Mouse (Mus musculus): Measurements from ENCODE around the gene Wbp1.
A peak's percentile ranks its signal among the peaks of the same experiment; 100 is the strongest.

The Wbp1 gene

DNA sequence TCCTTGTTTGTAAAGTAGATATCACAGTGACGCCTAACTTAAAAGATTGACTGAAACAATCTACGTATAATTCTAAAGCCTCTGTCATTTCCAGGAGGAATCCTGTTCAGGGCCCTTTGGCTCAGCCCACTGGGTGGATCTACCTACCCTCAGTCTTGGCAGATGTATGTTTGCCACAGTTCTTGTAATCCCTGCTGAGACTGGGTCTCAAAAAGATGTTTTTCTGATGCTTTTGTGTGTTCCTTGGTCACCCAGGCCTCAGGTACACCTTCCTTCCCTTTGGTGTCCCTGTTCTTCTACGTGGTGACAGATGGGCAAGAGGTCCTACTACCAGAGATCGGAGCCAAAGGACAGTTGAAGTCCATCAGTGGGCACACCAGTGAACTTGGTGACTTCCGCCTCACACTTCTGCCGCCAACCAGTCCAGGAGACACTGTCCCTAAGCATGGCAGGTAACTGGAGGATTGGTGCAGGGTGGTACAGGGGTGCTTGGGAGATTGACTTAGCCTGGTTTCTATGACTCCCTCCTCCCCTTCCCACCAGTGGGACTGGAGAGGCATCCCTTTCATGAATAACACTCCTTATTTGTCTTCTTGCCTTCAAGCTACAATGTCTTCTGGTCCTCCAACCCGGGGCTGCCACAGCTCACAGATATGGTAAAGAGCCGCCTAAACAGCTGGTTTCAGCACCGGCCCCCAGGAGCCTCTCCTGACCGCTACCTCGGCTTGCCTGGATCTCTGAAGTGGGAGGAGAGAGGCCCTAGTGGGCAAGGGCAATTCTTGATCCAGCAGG, 4.8 kb downstream of the Wbp1 start:
- DNase-seq (ENCODE audit: low spot score), result no peak

DNA sequence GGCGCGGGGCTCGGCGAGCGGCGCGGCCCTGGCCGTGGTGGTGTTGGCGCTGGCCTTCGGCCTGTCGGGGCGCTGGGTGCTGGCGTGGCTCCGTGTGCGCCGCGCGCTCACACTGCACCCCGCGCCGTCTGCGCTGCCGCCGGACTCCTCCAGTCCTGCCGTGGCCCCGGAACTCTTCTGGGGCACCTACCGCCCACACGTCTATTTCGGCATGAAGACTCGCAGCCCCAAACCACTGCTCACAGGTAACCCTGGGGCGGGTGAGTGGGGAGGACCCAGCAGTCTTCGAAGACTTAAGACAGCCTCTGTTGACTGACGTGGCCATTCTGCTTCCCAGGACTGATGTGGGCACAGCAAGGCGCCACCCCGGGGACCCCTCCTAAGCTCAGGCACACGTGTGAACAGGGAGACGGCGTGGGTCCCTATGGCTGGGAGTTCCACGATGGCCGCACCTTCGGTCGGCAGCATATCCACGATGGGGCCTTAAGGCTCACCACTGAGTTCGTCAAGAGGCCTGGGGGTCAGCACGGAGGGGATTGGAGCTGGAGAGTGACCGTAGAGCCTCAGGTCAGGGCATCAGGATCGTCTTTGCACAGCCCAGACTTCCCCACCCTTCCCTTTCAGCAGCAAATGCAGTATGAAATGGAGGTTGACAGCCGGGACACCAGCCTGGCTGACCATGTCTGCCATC, 5.5 kb downstream of the Wbp1 start:
- DNase-seq (ENCODE audit: low spot score), result no peak

DNA sequence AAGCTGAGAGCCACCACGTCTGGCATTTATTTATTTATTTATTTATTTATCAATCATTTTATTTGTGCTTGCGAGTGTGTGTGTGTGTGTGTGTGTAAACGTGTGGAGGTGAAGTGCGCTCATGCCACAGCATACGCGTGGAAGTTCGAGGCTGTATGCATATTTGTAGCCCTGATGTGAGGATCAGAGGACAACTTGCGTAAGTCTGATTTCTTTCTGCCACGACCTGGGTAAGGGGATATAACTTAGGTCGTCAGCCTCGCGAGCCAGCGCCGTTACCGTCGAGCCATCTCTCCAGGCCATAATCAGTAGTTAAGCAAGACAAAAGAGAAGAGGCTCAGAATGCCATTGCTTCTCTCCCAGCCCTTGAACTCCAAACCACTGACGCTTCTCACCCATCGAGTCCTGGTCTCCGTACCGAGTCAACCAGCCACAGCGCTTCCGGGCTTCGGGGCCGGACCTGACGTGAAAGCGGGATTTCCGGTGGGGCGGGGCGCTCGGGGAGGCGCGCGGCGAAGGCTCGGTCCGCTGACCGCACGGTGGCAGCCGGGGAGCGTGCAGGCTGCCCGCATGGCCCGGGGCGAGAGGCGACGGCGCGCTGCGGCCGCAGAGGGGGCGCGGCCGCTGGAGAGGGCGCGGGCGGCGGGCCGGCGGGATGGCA, 6.2 kb downstream of the Wbp1 start, which contains the start of gene Mogs:
Gene Mogs, plus strand, starts transcription at position 486 of the 661 bp plus-strand sequence.
- DNase-seq (ENCODE audit: low spot score), result peak; percentile 94

DNA sequence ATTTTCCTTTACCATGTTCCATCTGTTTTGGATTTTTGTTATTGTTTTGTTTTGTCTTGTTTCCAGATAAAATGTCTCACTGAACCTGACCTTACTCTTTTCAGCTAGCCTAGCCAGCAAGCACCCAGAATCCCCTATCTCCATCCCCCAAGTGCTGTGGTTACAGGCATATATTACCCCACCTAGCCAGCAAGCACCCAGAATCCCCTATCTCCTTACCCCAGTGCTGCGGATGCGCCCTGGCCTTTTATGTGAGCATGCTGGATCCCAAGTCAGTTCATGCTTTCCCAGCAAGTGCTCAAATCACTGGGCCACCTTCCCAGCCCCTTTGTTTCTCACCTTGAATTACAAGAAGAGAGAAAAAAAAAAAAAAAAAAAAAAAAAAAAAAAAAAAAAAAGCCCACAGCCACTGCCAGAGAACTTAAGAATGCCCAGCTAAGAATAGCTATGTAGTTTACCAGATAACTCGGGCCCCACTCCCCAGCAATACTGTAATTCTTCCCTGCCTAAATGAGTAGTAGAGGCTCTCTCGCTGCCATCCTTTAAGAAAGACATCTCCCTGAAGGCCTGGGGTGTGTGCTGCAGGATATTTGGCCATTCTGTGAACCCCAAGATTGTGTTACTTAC, 9.7 kb downstream of the Wbp1 start:
- DNase-seq (ENCODE audit: low spot score), result no peak

DNA sequence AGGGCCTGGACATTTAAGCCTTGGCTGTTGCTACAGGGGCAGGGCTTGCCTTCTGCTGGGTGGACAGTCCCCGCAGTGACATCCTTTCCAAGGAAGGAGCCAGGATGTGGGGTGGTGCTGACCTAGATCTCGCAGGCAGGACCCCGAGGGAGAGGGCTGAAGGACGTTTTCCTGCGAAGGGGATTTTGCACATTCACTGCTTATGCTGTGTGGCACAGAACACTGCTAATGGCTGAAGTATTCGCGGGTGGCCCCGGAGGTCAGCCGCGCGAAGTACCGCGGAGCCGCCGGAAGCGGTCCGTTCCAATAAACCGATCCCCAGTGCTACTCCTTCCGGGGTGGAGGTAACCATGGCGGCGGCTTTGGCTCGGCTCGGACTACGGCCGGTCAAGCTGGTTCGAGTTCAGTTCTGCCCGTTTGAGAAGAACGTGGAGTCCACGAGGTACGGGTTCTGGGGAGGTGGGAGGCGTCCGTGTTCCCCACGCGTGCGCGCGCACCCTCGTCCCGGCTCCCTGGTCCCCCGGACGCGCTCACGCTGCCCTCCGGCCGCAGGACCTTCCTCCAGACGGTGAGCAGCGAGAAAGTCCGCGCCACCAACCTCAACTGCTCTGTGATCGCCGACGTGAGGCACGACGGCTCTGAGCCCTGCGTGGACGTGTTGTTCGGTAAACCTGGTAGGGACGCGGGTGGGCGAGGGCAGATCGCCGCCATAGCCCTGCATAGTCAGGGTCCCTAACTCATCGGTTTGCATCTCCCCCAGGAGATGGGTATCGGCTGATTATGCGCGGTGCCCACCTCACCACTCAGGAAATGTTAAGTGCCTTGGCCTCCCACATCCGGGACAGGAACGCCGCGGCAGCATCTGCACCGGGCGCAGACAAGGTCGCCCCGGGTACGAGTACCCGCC, 12.3 kb downstream of the Wbp1 start, which contains the start of gene Mrpl53:
Gene Mrpl53, plus strand, starts transcription at position 279 of the 907 bp plus-strand sequence.
- DNase-seq (ENCODE audit: low spot score), result peak; percentile 83

DNA sequence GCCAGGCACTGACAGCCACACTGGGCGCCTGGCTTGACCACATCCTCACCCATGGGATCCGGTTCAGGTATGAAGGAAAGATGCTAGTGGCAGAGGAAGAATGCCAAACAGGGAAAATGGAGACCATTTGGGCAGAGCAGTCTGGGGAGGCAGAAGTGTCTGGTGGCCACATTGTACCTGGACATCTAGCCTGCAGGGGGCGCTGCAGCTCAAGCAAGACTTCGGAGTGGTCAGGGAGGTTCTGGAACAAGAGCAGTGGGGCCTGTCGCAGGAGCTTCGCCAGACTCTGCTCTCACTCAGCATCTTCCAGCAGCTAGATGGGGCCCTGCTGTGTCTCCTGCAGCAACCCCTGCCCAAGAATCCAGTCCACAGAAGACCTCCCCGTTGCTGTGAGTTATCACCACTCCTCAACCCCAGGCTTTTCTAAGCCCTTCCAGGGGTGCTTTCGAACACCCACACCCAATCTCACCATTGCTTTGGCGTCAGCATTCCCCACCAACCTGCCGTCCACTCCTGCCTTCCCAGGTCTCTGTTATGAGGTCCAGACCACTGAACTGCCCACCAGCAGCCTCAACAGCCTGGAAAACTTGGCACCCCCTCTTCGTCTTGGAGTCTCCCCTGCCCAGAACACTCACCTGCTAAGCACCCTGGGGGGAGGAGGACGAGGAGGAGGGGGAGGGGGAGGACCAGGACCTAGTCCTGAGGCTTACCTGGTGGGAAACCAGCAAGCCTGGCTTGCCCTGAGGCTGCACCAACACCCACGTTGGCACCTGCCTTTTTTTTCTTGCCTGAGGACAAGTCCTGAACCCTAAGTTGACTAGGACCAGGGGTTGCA, 13.6 kb downstream of the Wbp1 start:
- DNase-seq (ENCODE audit: low spot score), result peak; percentile 92

DNA sequence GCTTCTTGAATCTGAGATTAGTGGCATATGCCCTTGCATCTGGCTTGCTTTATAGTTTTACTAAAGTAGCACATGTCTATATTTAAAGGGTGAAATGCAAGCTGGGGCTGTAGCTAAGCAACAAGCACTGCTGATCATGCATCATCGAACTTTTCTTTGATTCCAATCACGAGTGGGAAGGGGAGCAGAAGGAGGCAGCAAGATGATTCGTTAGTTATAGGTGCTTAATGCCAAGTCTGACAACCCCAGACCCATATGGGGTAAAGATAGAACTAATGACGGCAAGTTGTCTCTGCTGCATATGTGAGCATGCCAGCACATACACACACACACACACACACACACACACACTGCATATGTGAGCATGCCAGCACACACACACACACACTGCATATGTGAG, 17.2 kb downstream of the Wbp1 start:
- no peak for DNase-seq (ENCODE audit: low spot score)

DNA sequence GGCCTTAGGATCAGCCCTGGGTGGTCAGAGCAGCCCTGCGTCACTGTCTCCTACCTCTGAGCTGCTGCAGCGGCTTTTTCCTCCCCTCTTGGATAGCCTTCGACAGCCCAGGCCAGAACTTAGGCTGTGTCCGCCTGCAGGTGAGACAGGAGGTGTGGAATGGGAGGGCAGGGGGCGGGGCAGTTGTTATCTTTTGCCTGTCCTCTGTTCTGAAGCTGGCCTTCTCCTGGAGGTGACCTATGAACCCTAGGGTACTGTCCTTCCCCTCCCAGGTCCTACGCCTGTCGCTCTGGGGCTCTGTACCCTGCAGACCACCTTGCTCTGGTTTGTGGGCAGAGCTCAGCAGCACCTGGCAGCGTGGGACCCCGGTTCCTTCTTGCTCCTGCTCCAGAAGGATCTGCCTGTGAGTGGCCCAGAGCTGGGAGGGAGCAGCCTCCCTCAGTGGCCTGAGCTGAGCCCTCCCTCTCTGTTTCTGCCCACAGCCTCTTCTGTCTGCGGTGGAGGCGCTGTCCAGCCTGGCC, 18.2 kb downstream of the Wbp1 start:
- no peak for DNase-seq (ENCODE audit: low spot score)

DNA sequence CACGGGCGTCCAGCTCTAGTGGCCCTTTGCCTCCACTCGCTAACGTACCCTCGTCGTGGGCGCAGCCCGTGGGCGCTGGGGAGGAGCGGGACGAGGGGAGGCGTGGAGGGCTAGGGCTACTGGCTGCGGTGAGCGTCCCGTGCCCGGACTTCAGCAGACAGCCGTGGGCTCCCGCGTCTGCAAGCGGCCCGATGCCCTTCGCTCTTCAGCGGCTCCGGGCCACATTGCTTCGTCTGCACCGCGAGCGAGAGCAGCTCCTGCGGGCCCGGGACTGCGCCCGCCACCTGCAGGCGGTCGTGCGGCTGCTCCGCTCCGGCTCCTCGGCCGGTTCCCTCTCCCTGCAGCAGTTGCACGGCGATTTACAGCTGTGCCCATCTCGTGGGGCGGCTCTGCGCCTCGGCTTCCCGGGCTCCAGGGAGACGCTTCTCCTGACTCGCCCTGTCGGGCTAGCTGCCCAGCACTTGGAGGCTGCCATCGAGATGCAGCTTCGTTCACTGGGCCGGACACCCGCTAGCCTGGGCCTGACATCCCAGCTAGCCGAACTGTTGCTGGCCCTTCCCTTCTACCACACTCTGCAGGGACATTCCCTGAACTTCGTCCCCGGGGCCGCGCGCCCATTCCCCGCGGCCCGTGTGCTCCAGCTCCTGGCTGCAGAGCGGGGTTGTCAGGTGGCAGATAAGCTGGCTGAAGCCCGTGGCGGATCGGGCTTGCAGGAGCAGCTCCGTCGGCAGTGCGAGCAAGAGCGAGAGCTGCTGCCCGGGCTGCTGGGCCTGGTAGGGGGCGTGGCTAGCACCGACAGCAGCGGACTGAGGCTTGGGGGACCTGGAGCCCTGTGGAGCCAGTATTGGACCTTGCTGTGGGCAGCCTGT, 19.4 kb downstream of the Wbp1 start:
- peak; percentile 63 for DNase-seq (ENCODE audit: low spot score)

DNA sequence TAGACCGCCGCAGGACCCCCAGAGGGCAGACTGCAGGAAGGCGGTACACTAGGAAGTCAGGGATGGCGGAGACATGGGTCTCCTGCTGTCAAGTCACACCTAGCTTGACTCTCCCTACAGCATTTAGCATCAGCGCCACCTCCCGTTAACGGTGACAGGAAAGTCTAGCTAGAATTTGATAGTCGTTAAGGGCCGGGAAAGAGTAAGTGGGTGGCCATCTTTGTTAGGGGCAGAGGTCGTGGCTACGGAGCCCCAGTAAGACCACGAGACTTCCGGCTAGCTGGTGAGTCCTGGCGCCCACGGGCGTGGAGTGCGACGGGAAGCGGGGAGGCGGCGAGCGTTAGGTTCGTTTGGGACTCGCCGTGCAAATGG, 20.1 kb downstream of the Wbp1 start, which contains the start of the genes Ccdc142 and Gm42688:
Gene Ccdc142, plus strand, starts transcription at position 286 of the 372 bp plus-strand sequence.
Gene Gm42688, plus strand, starts transcription at position 302 of the 372 bp plus-strand sequence.
- DNase-seq (ENCODE audit: low spot score), result peak; percentile 81

DNA sequence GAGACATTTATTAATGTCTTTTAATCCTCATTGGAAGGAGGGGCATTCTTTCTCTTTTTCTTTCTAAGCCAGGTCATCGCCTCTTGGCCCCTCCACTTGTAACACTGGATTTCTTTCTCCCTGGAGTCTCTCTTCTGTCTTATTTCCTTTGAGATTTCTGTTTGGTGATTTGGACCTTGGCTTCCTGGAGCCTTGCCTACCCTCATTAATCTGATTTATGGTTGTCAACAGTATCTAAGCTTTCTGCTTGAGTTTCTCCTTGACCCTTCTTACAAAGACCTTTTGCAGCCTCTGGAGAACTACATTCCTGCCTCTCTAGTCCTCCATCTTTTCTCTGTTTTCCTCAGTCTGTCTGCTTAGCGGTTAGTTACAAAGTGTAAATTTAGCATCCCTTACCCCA, 22.9 kb downstream of the Wbp1 start:
- no peak for DNase-seq (ENCODE audit: low spot score)

DNA sequence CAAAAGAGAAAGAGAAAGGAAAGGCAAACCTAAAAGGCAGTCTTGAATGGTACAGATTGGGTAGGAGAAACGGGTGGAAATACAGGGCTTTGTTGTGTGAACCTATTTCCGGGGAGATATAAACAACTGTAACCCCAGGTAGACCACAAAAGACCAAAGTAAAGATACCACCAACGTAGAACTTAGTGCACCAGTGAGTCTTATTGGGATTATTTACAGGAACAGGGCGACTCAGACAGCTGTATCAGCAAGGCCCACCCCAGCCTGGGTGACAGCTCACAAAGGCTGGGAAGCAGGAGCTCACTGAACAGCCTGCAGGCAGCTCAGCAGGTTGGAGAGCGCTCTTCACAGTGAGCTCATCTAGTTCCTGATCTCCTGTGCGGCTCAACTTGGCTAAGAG, 25.4 kb downstream of the Wbp1 start:
- no peak for DNase-seq (ENCODE audit: low spot score)

DNA sequence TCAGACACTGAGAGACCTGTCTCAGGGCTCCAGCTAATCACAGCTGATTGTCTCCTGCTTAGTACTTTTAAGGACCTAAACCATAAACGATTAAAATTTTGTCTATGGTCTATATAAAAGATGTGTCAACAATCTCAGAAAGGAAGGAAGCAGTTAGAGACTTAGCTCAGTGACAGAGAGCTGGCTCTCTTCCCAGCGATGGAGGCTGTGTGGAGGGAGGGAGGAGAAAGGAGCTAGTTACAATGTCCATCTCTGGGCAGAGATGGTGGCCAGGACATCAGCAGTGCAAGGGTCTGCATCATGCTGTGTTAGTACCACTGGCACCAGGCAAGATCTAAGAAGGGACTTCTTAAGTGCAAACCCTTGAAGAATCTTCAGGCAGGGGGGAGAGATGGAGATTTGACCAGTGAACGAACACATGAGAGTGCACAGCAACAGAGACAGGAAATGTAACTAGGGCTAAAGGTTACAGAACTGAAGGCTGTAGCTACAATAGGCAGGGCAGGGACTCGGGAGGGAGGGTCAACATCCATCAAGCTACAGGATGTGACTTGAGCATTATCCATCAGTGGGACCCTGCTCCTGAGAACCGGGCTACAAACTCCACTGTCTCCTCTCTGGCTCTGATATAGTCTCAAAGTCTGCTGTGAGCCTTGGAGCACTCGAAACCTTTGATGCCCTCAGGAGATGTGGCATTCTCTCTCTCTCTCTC, 28.8 kb downstream of the Wbp1 start:
- no peak for DNase-seq (ENCODE audit: low spot score)

DNA sequence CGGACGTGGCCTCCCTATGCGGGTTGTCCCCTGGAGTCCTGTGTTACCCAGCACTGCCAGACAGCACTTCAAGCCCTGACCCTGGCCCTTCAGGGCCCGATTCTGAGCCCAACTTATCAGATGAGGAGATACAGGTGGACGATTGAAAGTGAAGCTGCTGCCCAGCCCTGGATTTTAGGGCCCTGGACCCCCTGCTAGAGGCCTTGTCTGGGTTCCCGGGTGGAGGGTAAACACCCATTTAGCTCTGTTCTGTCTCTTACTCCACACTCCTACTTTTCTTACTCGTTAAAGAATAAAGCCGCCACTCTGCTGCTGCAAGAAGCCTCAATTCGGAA, 33.5 kb downstream of the Wbp1 start:
- no peak for DNase-seq (ENCODE audit: low spot score)

DNA sequence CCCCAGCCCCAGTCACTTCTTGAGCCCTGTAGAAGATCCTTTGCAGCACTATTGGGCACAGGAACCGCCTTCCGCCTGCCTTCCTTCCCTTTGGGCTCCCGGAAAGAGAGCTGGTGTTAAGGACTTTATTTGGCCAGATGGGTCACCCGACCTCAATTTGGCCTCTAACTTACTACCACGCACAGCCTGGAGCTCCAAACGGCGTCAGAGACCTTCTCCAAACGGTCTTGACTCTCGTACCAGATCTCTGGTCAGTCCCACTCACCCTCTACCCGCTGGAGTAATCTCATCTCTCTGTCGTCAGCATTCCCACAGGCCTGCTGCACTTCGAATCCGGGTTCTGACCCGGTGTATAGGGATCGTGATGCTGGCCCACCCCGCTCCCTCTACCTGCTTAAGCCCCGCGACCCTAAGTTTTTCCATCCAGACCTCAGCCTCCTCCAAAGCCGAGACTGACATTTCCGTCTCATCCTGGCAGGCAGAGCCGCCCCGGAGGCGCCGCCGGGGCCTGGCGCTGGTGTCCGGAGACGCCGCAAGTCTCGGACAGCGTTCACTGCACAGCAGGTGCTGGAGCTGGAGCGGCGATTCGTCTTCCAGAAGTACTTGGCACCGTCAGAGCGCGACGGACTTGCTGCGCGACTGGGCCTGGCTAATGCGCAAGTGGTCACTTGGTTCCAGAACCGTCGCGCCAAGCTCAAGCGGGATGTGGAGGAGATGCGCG, 34.0 kb downstream of the Wbp1 start:
- DNase-seq (ENCODE audit: low spot score), result peak; percentile 71

DNA sequence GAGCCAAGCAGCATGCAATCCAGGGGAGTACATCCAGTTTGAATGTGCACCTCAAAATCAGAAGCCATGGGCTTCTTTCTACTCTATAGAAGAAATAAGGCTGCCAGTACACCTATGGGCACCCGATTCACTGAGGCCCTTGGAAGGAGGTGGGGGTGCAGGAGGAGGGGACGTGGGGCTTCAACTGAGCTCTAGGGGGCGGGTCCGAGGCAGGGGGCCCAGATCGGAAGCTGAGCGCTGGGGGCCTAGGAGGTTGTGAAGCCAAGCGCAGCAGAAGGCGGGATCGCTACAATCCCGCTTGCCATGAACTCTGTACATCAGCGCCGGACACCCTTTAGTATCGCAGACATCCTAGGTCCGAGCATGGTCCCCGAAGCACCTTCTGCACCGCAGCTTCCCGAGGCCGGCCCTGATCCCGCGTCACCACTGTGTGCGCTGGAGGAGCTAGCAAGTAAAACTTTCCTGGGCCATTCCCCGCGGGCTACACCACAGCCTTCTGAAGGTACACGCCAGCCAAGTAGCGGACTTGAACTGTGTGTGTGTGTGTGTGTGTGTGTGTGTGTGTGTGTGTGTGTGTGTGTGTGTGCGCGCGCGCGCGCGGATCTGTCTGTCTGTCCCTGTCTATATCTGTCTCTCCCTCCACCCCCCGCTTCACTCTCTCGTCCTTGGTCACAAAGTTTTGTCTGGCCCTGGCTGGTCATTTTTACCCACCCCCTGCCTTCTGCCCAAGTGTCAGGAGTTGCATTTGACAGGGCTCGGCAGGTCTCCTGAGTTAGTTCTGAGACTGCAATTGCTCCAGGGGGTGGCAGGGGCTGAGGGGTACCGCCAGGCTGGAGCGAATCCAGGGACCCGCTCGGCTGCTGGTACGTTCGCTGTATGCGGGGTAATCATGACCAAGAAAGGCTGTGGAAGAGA, 35.0 kb downstream of the Wbp1 start, which contains the start of gene Lbx2:
Gene Lbx2, plus strand, starts transcription at position 247 of the 915 bp plus-strand sequence.
- no peak for DNase-seq (ENCODE audit: low spot score)

DNA sequence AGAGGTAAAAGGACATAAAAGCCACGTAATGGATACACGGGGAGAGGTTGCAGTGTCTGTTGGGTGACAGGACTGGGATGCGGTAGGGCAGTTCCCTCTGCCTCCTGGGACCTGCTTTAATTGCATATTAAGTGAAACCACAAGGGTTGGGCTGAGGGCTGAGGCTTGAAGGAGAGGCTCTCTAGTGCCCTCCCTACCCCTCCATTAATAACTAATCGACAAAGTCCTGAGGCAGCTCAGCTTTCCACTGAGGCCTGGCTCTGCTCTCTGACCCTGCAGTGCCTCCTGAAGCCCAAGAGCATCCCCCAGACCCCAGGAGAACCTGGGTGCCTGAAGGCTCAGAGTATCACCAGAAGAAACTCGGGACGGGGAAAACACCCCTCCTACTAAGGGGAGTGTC, 36.9 kb downstream of the Wbp1 start:
- no peak for DNase-seq (ENCODE audit: low spot score)

Measured in MN1 (cell line).